Mouse (Mus musculus) naive thymus-derived CD4-positive, alpha-beta T cell, adult 2 months (primary cell): ENCODE results near the gene Cpm.

Experiments used
- DNase-seq: peaks from one replicate; pipeline ENCODE4 v3.0.0-alpha.2; 2011; ENCODE audit warnings: low read depth

Cpm gene

GRCm38 (mm10) chr10:117689297-117690100 is 60.2 kb downstream of the Cpm start:
- DNase-seq: no peak

DNA sequence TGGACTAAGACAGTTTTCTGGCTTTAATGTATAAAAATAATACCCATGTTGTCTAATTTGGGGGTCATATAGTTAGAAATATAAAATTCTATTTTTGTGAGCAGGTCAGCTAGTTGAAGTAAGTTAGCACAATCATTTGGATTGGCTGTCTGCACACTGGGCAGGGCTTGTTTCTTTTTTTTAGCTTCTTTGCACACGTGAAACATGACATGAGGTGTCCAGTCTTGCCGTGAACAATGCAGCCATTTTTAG is 60.7 kb downstream of the Cpm start:
- DNase-seq: no peak

DNA sequence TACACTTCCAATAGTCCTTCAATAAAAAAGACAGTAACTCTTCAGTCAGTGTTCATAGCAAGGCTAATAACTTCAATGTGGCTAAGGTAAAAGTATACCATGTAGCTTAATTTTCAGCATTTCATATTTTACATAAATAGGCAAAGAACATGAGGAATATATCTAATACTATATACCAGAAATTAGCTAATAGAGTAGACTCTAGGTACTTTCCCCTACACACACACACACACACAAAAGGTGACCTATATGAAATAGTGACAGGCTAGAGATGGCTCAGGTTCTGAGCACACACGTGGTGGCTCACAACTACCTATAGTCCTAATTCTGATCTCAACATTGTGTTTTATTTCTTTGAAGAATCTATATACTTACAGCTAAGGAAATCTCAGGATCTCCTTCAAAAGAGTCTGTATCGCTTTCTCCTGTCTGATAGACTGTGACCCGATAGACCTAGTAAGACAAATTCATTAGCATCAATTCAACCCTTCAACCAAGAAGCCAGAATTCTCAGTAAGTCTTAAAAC is 61.5 kb downstream of the Cpm start:
- no peak for DNase-seq

DNA sequence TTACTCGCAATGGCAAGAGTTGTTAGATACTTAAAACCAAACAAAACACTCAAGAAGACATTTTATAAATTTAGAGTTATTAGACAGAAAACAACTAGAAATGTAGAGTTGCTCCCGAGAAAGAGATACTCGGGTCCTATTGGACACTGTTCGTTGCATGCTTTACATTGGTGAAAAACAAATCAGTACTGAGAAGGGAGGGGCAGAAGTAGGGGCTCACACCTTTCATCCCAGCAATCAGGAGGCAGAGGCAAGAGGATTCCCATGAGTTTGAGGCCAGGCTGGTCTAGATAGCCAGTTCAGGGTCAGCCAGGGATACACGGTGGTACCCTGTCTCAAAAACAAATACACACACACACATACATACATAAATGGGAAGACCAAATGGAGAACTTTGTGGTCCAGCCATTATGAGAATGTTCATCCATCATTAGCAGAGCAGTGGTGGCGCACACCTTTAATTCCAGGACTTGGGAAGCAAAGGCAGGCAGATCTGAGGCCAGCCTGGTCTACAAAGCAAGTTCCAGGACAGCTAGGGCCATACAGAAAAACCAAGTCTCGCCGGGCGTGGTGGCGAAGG is 62.2 kb downstream of the Cpm start:
- no peak for DNase-seq

DNA sequence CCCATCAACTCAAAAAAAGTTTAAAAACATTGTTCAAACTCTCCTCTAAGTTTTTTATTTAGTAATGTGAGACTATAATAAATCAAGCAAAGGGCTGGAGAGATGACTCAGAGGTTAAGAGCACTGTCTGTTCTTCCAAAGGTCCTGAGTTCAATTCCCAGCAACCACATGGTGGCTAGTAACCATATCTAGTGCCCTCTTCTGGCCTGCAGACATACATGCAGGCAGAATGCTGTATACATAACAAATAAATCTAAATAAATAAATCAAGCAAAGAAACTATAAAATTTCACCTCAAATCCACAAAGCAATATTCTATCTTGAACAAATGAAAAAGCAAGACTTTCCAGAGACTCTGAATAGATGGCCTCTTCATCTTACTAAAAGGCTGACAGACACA is 62.9 kb downstream of the Cpm start:
- DNase-seq: no peak

- DNase-seq: no peak
Measured at GRCm38 (mm10) chr10:117692953-117693352, 63.7 kb downstream of the Cpm start.

DNA sequence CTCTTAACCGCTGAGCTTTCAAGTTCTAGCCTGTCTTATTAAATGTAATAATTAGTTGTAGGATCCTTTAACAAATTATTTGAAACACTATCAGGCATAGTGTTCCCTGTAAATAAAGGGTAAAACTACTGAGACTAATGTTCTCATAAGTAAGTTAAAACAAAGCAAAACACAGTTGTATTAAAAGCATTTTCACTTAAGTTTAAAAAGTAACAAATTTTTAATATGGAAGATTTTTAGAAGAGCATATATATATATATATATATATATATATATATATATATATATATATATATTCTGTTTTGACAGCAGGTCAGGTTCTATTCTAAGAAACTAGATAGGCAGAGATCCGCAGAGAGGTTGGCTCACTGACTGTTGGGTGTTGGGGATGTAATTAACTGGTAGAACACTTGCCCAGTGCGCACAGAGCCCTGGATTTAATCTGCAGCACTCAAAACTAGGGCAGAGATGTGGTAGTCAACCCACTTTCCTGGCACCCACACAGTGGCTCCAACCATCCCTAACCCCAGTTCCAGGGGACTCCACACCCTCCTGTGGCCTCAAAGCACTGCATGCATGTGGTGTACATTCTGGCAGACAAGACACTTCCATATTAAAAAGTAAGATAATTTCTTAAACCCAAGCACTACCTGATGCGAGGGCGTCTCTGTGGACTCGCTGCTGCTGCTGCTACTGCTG is 65.1 kb downstream of the Cpm start:
- DNase-seq: no peak

GRCm38 (mm10) chr10:117695027-117695426 is 65.7 kb downstream of the Cpm start:
- no peak for DNase-seq

GRCm38 (mm10) chr10:117695605-117696004 is 66.3 kb downstream of the Cpm start:
- DNase-seq: no peak

DNA sequence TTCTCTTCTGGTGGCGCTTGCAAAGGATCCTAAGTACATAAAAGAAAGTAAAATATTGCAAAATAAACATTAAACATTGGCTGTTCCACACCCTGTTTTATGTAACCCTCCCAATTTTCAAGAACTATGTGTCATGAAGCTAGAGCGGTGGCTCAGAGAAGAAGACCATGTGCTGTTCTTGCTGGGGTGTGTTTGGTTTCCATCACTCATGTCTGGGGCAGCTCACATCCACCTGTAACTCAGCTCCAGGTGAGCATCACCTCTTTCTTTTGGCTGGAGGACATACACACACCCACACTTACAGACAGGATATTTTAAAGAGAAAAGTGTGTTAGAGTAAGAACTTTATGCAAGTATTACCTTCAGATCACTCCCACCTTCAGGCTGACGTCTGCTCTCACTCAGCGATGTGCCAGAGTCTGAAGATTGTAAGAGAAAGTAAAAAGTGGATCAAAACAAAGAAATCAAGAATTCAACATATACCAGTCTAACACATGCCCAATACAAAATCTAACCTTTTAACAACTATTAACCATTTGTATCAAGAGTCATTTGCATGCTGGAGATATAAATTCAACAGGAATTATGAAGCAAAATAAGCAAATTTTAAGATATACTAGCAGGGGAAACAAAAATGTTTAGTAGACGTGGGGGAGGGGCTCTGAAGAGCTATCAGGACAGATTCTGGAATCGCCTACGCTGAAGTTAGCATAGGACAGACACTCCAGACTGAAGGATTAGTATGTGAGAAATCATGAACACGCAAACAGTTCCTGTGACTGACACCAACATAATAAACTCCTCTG is 66.9 kb downstream of the Cpm start:
- no peak for DNase-seq

- DNase-seq: no peak
Measured at GRCm38 (mm10) chr10:117696827-117697560, 67.7 kb downstream of the Cpm start.

GRCm38 (mm10) chr10:117697561-117698115 is 68.3 kb downstream of the Cpm start:
- no peak for DNase-seq

DNA sequence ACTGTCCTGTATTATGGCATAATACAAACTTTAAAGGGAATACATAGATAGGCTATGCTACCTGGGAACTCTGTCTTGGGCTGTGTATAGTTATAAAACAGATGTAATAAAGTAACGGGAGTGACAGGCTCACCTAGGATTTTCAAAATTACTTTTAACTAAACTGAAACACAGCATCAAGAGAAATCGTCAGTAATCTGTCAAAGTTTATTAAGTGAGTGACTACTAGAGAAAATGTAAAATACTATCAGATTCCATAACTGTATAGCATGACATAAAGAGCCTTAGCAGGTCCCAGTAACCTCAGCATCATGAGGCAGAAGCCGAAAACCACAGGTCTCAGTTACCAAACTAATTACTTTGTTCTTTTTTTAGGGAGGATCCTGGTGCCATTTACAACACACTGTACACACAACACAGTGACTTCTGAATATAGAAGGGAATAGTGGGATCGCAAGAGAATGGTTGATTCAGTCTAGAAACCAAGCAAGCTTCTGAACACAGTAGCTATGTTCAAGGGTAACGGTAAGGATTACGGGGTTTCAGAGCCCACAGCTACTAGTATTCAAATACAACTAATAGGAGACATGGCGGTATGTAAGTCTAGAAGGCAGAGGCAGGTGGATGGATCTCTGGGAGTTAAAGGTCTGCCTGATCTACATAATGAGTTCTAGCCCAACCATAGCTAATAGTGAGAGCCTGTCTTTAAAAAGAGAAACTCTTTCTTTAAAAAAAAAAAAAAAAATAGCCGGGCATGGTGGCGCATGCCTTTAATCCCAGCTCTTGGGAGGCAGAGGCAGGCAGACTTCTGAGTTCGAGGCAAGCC is 69.2 kb downstream of the Cpm start:
- DNase-seq: no peak

- no peak for DNase-seq
Measured at GRCm38 (mm10) chr10:117699914-117700313, 70.6 kb downstream of the Cpm start.

GRCm38 (mm10) chr10:117700450-117700849 is 71.2 kb downstream of the Cpm start:
- DNase-seq: no peak

- no peak for DNase-seq
Measured at GRCm38 (mm10) chr10:117701034-117701829, 71.9 kb downstream of the Cpm start.

GRCm38 (mm10) chr10:117702024-117702833 is 72.9 kb downstream of the Cpm start:
- no peak for DNase-seq

GRCm38 (mm10) chr10:117703506-117703905 is 74.2 kb downstream of the Cpm start:
- DNase-seq: no peak
